Mouse (Mus musculus) liver, embryonic 16.5 days (tissue): ENCODE data around the gene Nfix. TPM values are rescaled to one million over a fixed set of nuclear protein-coding genes. Genes with fewer than 3 reads are reported as not detected.

ENCODE experiments used
- ATAC-seq: fragments of 200-750 bp; cut with Nextera tagmentation; 2 replicates; pipeline ENCODE4 v1.8.0; 2017; ENCODE audit warnings: low read depth, mild to moderate bottlenecking, moderate number of reproducible peaks, moderate library complexity
- H3K27ac ChIP-seq: fragments of 300-500 bp; sonication (generic); 2 replicates; pipeline ENCODE4 v1.5.1; 2014; ENCODE audit warnings: mild to moderate bottlenecking, low read length
- H3K27me3 ChIP-seq: fragments of 300-500 bp; sonication (generic); 2 replicates; pipeline ENCODE4 v1.6.1; 2014; ENCODE audit warnings: low read depth, low read length, mixed read lengths; ENCODE audit not compliant: control insufficient read depth, insufficient read depth
- H3K36me3 ChIP-seq: fragments of 300-500 bp; sonication (generic); 2 replicates; pipeline ENCODE4 v1.6.1; 2014; ENCODE audit warnings: mild to moderate bottlenecking; ENCODE audit not compliant: control insufficient read depth, insufficient read depth
- H3K4me1 ChIP-seq: fragments of 300-500 bp; sonication (generic); 2 replicates; pipeline ENCODE4 v1.6.1; 2014; ENCODE audit warnings: low read depth, low read length, mixed read lengths; ENCODE audit not compliant: control insufficient read depth
- H3K4me2 ChIP-seq: fragments of 300-500 bp; sonication (generic); 2 replicates; pipeline ENCODE4 v1.6.1; 2014; ENCODE audit warnings: low read depth, low read length, mixed read lengths
- H3K4me3 ChIP-seq: fragments of 300-500 bp; sonication (generic); 2 replicates; pipeline ENCODE4 v1.5.1; 2014; ENCODE audit warnings: low read depth, mild to moderate bottlenecking, low read length
- H3K9ac ChIP-seq: fragments of 300-500 bp; sonication (generic); 2 replicates; pipeline ENCODE4 v1.6.1; 2014; ENCODE audit warnings: low read depth, low read length
- H3K9me3 ChIP-seq: fragments of 300-500 bp; sonication (generic); replicated peaks from 2 replicates; pipeline ENCODE4 v1.6.1; 2016; ENCODE audit warnings: low read length; ENCODE audit not compliant: control insufficient read depth
- WGBS: fragments of 180-500 bp; shearing (Covaris S2); extraction: QIAGEN DNeasy Blood & Tissue Kit; methylation state at CpG from one replicate; pipeline ENCODE4 v1.1.7; 2014; ENCODE audit not compliant: insufficient replicate concordance; 5-methylcytosine and 5-hydroxymethylcytosine counted together
- polyA plus RNA-seq: library from polyadenylated mRNA; unstranded; fragments of >200 nt; fragmentation: Nextera tagmentation; extraction: Ambion mirVana; gene quantifications from 2 replicates; pipeline ENCODE4 v1.2.1, GENCODE M21; 2015

Nfix gene
- polyA plus RNA-seq, 1 experiment from 2014 or later: 2.0 TPM

- no peak for ATAC-seq
- Histone ChIP-seq H3K4me2 (no peak overlapping the region), H3K27ac (no peak overlapping the region), H3K4me3 (no peak overlapping the region), H3K36me3 (no peaks in the 10 kb centered on the region), H3K4me1 (peaks cover 15% of the 10 kb centered on the region), H3K9ac (no peak overlapping the region), H3K27me3 (peaks cover 22% of the 10 kb centered on the region), H3K9me3 (no peaks in the 10 kb centered on the region)
- 77% methylated on average over 17 of the region's 17 CpGs for WGBS
Observed at GRCm38 (mm10) chr8:84816117-84816516, 16.0 kb upstream of the Nfix start.

DNA sequence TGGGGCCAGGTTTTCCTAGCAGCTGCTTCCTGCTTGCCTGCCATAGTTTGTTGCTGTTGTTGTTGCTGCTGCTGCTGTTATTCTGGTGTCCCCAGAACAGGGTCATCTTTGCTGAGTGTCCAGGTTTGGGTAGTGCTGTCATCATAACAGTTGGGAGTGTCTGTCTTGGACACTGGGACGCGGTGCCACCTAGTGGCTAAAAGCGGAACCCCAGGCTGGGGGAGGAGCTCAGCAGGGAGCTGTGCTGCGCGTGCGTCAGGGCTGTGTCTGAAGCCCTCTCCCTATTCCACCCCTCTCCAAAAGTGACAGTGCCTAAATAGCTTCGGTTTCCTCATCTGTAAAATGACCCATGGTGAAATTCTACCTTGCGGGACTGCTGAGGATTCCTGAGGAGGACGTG is 15.4 kb upstream of the Nfix start:
- no peak overlapping the region for H3K9ac ChIP-seq
- no peaks in the 10 kb centered on the region for H3K36me3 ChIP-seq
- H3K4me3 ChIP-seq: no peak overlapping the region
- no peaks in the 10 kb centered on the region for H3K9me3 ChIP-seq
- no peak overlapping the region for H3K4me2 ChIP-seq
- peak; percentile 83 for ATAC-seq
- WGBS: 11% methylated on average over 9 of the region's 9 CpGs
- H3K27me3 ChIP-seq: peaks cover 25% of the 10 kb centered on the region
- no peak overlapping the region for H3K27ac ChIP-seq
- H3K4me1 ChIP-seq: peaks cover 20% of the 10 kb centered on the region

GRCm38 (mm10) chr8:84814555-84815441 is 14.7 kb upstream of the Nfix start:
- no peaks in the 10 kb centered on the region for H3K9me3 ChIP-seq
- H3K9ac ChIP-seq: no peak overlapping the region
- peaks cover 25% of the 10 kb centered on the region for H3K27me3 ChIP-seq
- 46% methylated on average over 19 of the region's 19 CpGs for WGBS
- H3K36me3 ChIP-seq: no peaks in the 10 kb centered on the region
- H3K4me2 ChIP-seq: no peak overlapping the region
- H3K4me1 ChIP-seq: peaks cover 20% of the 10 kb centered on the region
- no peak for ATAC-seq
- H3K27ac ChIP-seq: no peak overlapping the region
- H3K4me3 ChIP-seq: no peak overlapping the region

DNA sequence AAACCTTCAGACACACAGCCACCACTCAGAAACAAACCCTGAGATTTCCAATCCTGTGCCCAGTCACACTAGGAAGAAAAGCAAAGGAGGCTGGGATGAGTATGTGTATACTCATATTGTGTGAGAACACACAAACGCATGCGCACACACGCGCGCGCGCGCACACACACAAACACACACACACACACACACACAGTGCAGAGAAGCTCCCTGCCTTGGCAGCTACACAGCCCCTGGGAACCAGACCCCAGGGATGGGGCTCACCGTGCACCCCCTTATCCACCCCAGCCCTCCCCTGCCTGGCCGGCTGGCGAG is 14.1 kb upstream of the Nfix start:
- Histone ChIP-seq H3K9me3 (no peaks in the 10 kb centered on the region), H3K9ac (no peak overlapping the region), H3K4me2 (no peak overlapping the region), H3K27me3 (peaks cover 25% of the 10 kb centered on the region), H3K36me3 (no peaks in the 10 kb centered on the region), H3K4me1 (peaks cover 20% of the 10 kb centered on the region), H3K27ac (no peak overlapping the region), H3K4me3 (no peak overlapping the region)
- ATAC-seq: no peak
- 90% methylated on average over 11 of the region's 11 CpGs for WGBS

GRCm38 (mm10) chr8:84813830-84814229 is 13.7 kb upstream of the Nfix start:
- no peak for ATAC-seq
- Histone ChIP-seq H3K27ac (no peak overlapping the region), H3K36me3 (no peaks in the 10 kb centered on the region), H3K4me3 (no peak overlapping the region), H3K4me2 (no peak overlapping the region), H3K27me3 (peaks cover 25% of the 10 kb centered on the region), H3K4me1 (peaks cover 20% of the 10 kb centered on the region), H3K9me3 (no peaks in the 10 kb centered on the region), H3K9ac (no peak overlapping the region)
- WGBS: 46% methylated on average over 3 of the region's 3 CpGs

GRCm38 (mm10) chr8:84813059-84813458 is 12.9 kb upstream of the Nfix start:
- Histone ChIP-seq H3K9me3 (no peaks in the 10 kb centered on the region), H3K27ac (no peak overlapping the region), H3K4me3 (no peak overlapping the region), H3K4me2 (no peak overlapping the region), H3K27me3 (peaks cover 25% of the 10 kb centered on the region), H3K36me3 (no peaks in the 10 kb centered on the region), H3K9ac (no peak overlapping the region), H3K4me1 (peaks cover 20% of the 10 kb centered on the region)
- no peak for ATAC-seq
- WGBS: 4% methylated on average over 5 of the region's 5 CpGs

DNA sequence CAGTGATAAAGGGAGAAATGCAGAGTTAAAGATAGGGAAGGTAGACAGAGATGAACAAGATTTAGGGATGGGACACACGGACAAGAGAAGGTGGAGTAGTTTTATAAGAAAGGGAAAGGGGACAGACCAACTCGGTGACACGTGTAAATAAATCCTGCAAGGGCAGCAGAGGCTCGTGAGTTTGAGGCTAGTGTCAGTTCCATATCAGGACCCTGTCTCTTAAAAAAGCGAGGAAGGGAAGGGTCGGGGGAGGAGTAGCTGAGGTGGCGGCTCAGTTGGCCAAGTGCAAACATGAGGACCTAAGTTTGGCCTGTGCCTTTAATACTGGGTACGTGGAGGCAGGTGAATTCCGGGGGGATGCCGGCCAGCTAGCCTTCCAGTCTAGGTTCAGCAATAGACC is 11.2 kb upstream of the Nfix start:
- H3K27ac ChIP-seq: no peak overlapping the region
- H3K4me1 ChIP-seq: peaks cover 20% of the 10 kb centered on the region
- H3K4me2 ChIP-seq: peak overlapping the region; percentile 79
- no peak for ATAC-seq
- WGBS: 33% methylated on average over 10 of the region's 10 CpGs
- peak overlapping the region; percentile 33; the same call in 1 of the 2 replicates for H3K9ac ChIP-seq
- H3K9me3 ChIP-seq: no peaks in the 10 kb centered on the region
- peaks cover 25% of the 10 kb centered on the region for H3K27me3 ChIP-seq
- peak overlapping the region; percentile 51 for H3K4me3 ChIP-seq
- H3K36me3 ChIP-seq: no peaks in the 10 kb centered on the region

GRCm38 (mm10) chr8:84810896-84811295 is 10.8 kb upstream of the Nfix start:
- Histone ChIP-seq H3K27ac (no peak overlapping the region), H3K4me3 (peak overlapping the region; percentile 51), H3K9ac (peak overlapping the region; percentile 33; the same call in 1 of the 2 replicates), H3K36me3 (no peaks in the 10 kb centered on the region), H3K27me3 (peaks cover 25% of the 10 kb centered on the region), H3K4me2 (peak overlapping the region; percentile 79), H3K9me3 (peaks cover 2% of the 10 kb centered on the region; the same call in 1 of the 2 replicates), H3K4me1 (peaks cover 20% of the 10 kb centered on the region)
- ATAC-seq: peak; percentile 72
- 1% methylated on average over 32 of the region's 32 CpGs for WGBS

DNA sequence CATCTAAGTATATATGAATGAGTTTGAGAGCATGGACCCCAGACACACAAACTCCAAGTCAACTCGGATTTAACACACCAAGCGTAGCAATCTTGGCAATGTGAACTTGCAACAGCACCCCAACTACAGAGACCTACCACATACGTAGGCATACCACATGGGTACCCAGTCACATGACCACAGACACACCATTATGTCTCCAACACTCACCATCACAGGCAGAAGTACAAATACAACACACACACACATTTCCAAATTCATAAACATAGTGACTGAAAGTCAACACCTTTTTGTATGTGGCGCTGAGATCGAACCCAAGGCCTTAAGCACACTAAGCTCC is 9.8 kb upstream of the Nfix start:
- no peak overlapping the region for H3K4me3 ChIP-seq
- peaks cover 33% of the 10 kb centered on the region for H3K27me3 ChIP-seq
- no peaks in the 10 kb centered on the region for H3K36me3 ChIP-seq
- H3K4me2 ChIP-seq: no peak overlapping the region
- H3K4me1 ChIP-seq: peaks cover 12% of the 10 kb centered on the region
- 75% methylated on average over 5 of the region's 5 CpGs for WGBS
- no peak for ATAC-seq
- no peak overlapping the region for H3K9ac ChIP-seq
- peaks cover 4% of the 10 kb centered on the region; the same call in 1 of the 2 replicates for H3K9me3 ChIP-seq
- H3K27ac ChIP-seq: no peak overlapping the region
